Mouse (Mus musculus) neural tube, embryonic 14.5 days (tissue): ENCODE measurements around the gene Cyp26a1. TPM values are rescaled to one million over a fixed set of nuclear protein-coding genes. Genes with fewer than 3 reads are reported as not detected.

Experiments used
- ATAC-seq: fragments of 200-750 bp; cut with Nextera tagmentation; 2 replicates; pipeline ENCODE4 v1.8.0; 2017; ENCODE audit warnings: low read depth, mild to moderate bottlenecking, moderate TSS enrichment, moderate library complexity
- H3K27ac ChIP-seq: fragments of 300-500 bp; sonication (generic); 2 replicates; pipeline ENCODE4 v1.5.1; 2014; ENCODE audit warnings: low read depth, mild to moderate bottlenecking, control low read depth, low read length, moderate library complexity, mixed read lengths
- H3K27me3 ChIP-seq: fragments of 300-500 bp; sonication (generic); 2 replicates; pipeline ENCODE4 v1.6.1; 2014; ENCODE audit warnings: low read length; ENCODE audit not compliant: control insufficient read depth, insufficient read depth
- H3K36me3 ChIP-seq: fragments of 300-500 bp; sonication (generic); 2 replicates; pipeline ENCODE4 v1.6.1; 2014; ENCODE audit warnings: low read length, mixed read lengths; ENCODE audit not compliant: control insufficient read depth, insufficient read depth
- H3K4me1 ChIP-seq: fragments of 300-500 bp; sonication (generic); 2 replicates; pipeline ENCODE4 v1.6.1; 2014; ENCODE audit warnings: low read length; ENCODE audit not compliant: control insufficient read depth, insufficient read depth
- H3K4me2 ChIP-seq: fragments of 300-500 bp; sonication (generic); 2 replicates; pipeline ENCODE4 v1.6.1; 2014; ENCODE audit warnings: mild to moderate bottlenecking, low read depth, low read length, control low read depth
- H3K4me3 ChIP-seq: fragments of 300-500 bp; sonication (generic); 2 replicates; pipeline ENCODE4 v1.5.1; 2014; ENCODE audit warnings: low read depth, low read length, control low read depth, mixed read lengths
- H3K9ac ChIP-seq: fragments of 300-500 bp; sonication (generic); replicated peaks from 2 replicates; pipeline ENCODE4 v1.6.1; 2014; ENCODE audit warnings: low read depth, mild to moderate bottlenecking, control low read depth, low read length, mixed read lengths
- H3K9me3 ChIP-seq: fragments of 300-500 bp; sonication (generic); 2 replicates; pipeline ENCODE4 v1.6.1; 2016; ENCODE audit warnings: low read length; ENCODE audit not compliant: control insufficient read depth
- WGBS: fragments of 180-500 bp; shearing (Covaris S2); extraction: QIAGEN DNeasy Blood & Tissue Kit; methylation state at CpG from one replicate; pipeline ENCODE4 v1.1.7; 2014; 5-methylcytosine and 5-hydroxymethylcytosine counted together
- polyA plus RNA-seq: library from polyadenylated mRNA; unstranded; fragments of >200 nt; fragmentation: Nextera tagmentation; extraction: Ambion mirVana; gene quantifications from 2 replicates; pipeline ENCODE4 v1.2.1, GENCODE M21; 2014

Cyp26a1 gene
- polyA plus RNA-seq, 1 experiment from 2014 or later: not detected

GRCm38 (mm10) chr19:37740043-37740442, 42.4 kb downstream of the Cyp26a1 start:
- 10% methylated on average over 7 of the region's 7 CpGs for WGBS
- Histone ChIP-seq H3K4me1 (no peaks in the 10 kb centered on the region), H3K4me3 (no peak overlapping the region), H3K9me3 (no peaks in the 10 kb centered on the region), H3K36me3 (no peaks in the 10 kb centered on the region), H3K4me2 (no peak overlapping the region), H3K27me3 (no peaks in the 10 kb centered on the region), H3K27ac (no peak overlapping the region), H3K9ac (no peak overlapping the region)
- ATAC-seq: no peak

Other genes starting within 250 kb of the Cyp26a1 start
- 26.5 and 27.0 TPM in 2 replicates for gene Exoc6, start 147.4 kb upstream of the Cyp26a1 start, polyA plus RNA-seq
- gene Cyp26c1, start 12.2 kb upstream of the Cyp26a1 start, polyA plus RNA-seq: not detected in 2 replicates